Mouse (Mus musculus) erythroblast, embryonic 14.5 days (primary cell): ENCODE results near the gene Zfp518a.

Experiments
- GATA1 ChIP-seq: IDR thresholded peaks from 2 replicates; pipeline ENCODE4 v1.6.1; 2012; ENCODE audit warnings: low read length, inconsistent platforms, mixed read lengths
- TAL1 ChIP-seq: IDR thresholded peaks from 3 replicates; pipeline ENCODE4 v1.6.1; 2012; ENCODE audit warnings: low read length, inconsistent platforms, mixed read lengths

DNA sequence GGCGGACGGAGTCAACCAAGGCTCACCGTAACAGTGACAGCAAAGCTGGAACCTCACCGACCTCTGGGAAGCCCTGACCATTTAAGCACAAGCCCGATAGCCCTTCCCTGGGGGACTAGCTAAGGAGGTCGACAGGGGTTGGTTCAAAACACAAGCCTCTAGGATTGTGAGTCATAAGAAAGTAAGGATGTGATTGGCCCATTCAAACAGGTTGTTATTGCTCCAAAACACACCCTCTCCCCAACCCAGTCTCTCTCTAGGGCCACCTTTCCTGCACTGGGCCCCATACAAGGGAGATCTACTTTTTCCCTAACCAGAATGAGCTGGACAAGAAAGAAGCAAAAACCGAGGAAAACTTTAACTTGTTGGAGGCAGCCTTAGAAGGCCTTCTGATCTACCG lies 40.9 kb downstream of the Zfp518a start:
- TF ChIP-seq GATA1 (no peak), TAL1 (no peak)
